Mouse (Mus musculus) erythroblast, embryonic 14.5 days (primary cell): ENCODE measurements at regions not wholly inside any gene's neighbourhood (a gene's known extent, or its start where the extent isn't known, plus 50 kb on each side); places are given as distances from the start of the nearest gene placed in this dataset.

Experiments used
- H3K27me3 ChIP-seq: 2 replicates; pipeline ENCODE4 v1.6.1; 2012; ENCODE audit warnings: inconsistent platforms; ENCODE audit not compliant: control insufficient read depth
- H3K36me3 ChIP-seq: 2 replicates; pipeline ENCODE4 v1.6.1; 2012; ENCODE audit warnings: mild to moderate bottlenecking, inconsistent platforms; ENCODE audit not compliant: control insufficient read depth
- H3K4me1 ChIP-seq: 2 replicates; pipeline ENCODE4 v1.6.1; 2012; ENCODE audit warnings: inconsistent platforms; ENCODE audit not compliant: control insufficient read depth
- H3K4me3 ChIP-seq: replicated peaks from 2 replicates; pipeline ENCODE3; 2012; ENCODE audit warnings: moderate library complexity, mild to moderate bottlenecking, inconsistent platforms
- H3K9me3 ChIP-seq: 2 replicates; pipeline ENCODE4 v1.6.1; 2012; ENCODE audit warnings: low read length, inconsistent platforms, mixed read lengths; ENCODE audit not compliant: control insufficient read depth
- GATA1 ChIP-seq: IDR thresholded peaks from 2 replicates; pipeline ENCODE4 v1.6.1; 2012; ENCODE audit warnings: low read length, inconsistent platforms, mixed read lengths
- TAL1 ChIP-seq: IDR thresholded peaks from 3 replicates; pipeline ENCODE4 v1.6.1; 2012; ENCODE audit warnings: low read length, inconsistent platforms, mixed read lengths

GRCm38 (mm10) chr12:29279631-29280080, 248.5 kb upstream of the Myt1l start:
- Histone ChIP-seq H3K4me1 (no peaks in the 10 kb centered on the region), H3K27me3 (peaks cover 2% of the 10 kb centered on the region), H3K9me3 (peaks cover 3% of the 10 kb centered on the region; the same call in 1 of the 2 replicates), H3K4me3 (no peak overlapping the region), H3K36me3 (no peaks in the 10 kb centered on the region)
- TF ChIP-seq TAL1 = no peak
- no peak for TF ChIP-seq GATA1

- no peak for TF ChIP-seq GATA1
- TF ChIP-seq TAL1 = no peak
- no peaks in the 10 kb centered on the region for H3K36me3 ChIP-seq
- no peaks in the 10 kb centered on the region for H3K4me1 ChIP-seq
Measured at GRCm38 (mm10) chr12:29280081-29280788, 247.9 kb upstream of the Myt1l start.

GRCm38 (mm10) chr12:29280861-29281630, 247.1 kb upstream of the Myt1l start:
- TF ChIP-seq TAL1 (no peak), GATA1 (no peak)
- Histone ChIP-seq H3K36me3 (no peaks in the 10 kb centered on the region), H3K4me3 (no peak overlapping the region), H3K27me3 (peaks cover 2% of the 10 kb centered on the region), H3K4me1 (no peaks in the 10 kb centered on the region), H3K9me3 (no peaks in the 10 kb centered on the region)

More at GRCm38 (mm10) chr12:29280081-29280788, 247.9 kb upstream of the Myt1l start:
- Histone ChIP-seq H3K9me3 (peaks cover 2% of the 10 kb centered on the region; the same call in 1 of the 2 replicates), H3K27me3 (peaks cover 2% of the 10 kb centered on the region), H3K4me3 (no peak overlapping the region)

GRCm38 (mm10) chr12:29288801-29289200, 239.4 kb upstream of the Myt1l start:
- H3K4me3 ChIP-seq = no peak overlapping the region
- no peaks in the 10 kb centered on the region for H3K9me3 ChIP-seq
- no peak for TF ChIP-seq GATA1
- TF ChIP-seq TAL1 = no peak
- H3K4me1 ChIP-seq = peaks cover 5% of the 10 kb centered on the region
- no peaks in the 10 kb centered on the region for H3K27me3 ChIP-seq
- H3K36me3 ChIP-seq = no peaks in the 10 kb centered on the region

- H3K27me3 ChIP-seq = no peaks in the 10 kb centered on the region
- TF ChIP-seq TAL1 = no peak
- no peak for TF ChIP-seq GATA1
- peak overlapping the region; percentile 38 for H3K4me3 ChIP-seq
- no peaks in the 10 kb centered on the region for H3K9me3 ChIP-seq
- no peaks in the 10 kb centered on the region for H3K36me3 ChIP-seq
- peaks cover 5% of the 10 kb centered on the region for H3K4me1 ChIP-seq
Measured at GRCm38 (mm10) chr12:29290591-29291351, 237.4 kb upstream of the Myt1l start.

- no peaks in the 10 kb centered on the region for H3K36me3 ChIP-seq
- H3K4me1 ChIP-seq = no peaks in the 10 kb centered on the region
- TF ChIP-seq GATA1 = no peak
- no peak for TF ChIP-seq TAL1
- H3K27me3 ChIP-seq = no peaks in the 10 kb centered on the region
- no peak overlapping the region for H3K4me3 ChIP-seq
- H3K9me3 ChIP-seq = 0 out of 2 replicates have a peak, but pooled peaks cover 2% of the 10 kb centered on the region
Measured at GRCm38 (mm10) chr12:29297984-29298383, 230.2 kb upstream of the Myt1l start.

- Histone ChIP-seq H3K27me3 (no peaks in the 10 kb centered on the region), H3K4me3 (no peak overlapping the region), H3K9me3 (no peaks in the 10 kb centered on the region), H3K36me3 (no peaks in the 10 kb centered on the region), H3K4me1 (no peaks in the 10 kb centered on the region)
- TF ChIP-seq TAL1 (no peak), GATA1 (no peak)
Measured at GRCm38 (mm10) chr12:29315636-29316035, 212.5 kb upstream of the Myt1l start.

GRCm38 (mm10) chr12:29321468-29321867, 206.7 kb upstream of the Myt1l start:
- no peaks in the 10 kb centered on the region for H3K9me3 ChIP-seq
- no peaks in the 10 kb centered on the region for H3K4me1 ChIP-seq
- no peak for TF ChIP-seq TAL1
- TF ChIP-seq GATA1 = no peak
- no peaks in the 10 kb centered on the region for H3K27me3 ChIP-seq
- H3K36me3 ChIP-seq = no peaks in the 10 kb centered on the region
- H3K4me3 ChIP-seq = no peak overlapping the region

- Histone ChIP-seq H3K36me3 (no peaks in the 10 kb centered on the region), H3K4me3 (no peak overlapping the region), H3K9me3 (no peaks in the 10 kb centered on the region), H3K27me3 (no peaks in the 10 kb centered on the region), H3K4me1 (no peaks in the 10 kb centered on the region)
- TF ChIP-seq TAL1 = no peak
Measured at GRCm38 (mm10) chr12:29323534-29323933, 204.7 kb upstream of the Myt1l start.
